Mouse (Mus musculus): ENCODE results near the gene Phlda3. TPM values are rescaled to one million over a fixed set of nuclear protein-coding genes. Genes with fewer than 3 reads are reported as not detected.

The Phlda3 gene
- polyA plus RNA-seq, 1 experiment from 2014 or later = 19.9 TPM

DNA sequence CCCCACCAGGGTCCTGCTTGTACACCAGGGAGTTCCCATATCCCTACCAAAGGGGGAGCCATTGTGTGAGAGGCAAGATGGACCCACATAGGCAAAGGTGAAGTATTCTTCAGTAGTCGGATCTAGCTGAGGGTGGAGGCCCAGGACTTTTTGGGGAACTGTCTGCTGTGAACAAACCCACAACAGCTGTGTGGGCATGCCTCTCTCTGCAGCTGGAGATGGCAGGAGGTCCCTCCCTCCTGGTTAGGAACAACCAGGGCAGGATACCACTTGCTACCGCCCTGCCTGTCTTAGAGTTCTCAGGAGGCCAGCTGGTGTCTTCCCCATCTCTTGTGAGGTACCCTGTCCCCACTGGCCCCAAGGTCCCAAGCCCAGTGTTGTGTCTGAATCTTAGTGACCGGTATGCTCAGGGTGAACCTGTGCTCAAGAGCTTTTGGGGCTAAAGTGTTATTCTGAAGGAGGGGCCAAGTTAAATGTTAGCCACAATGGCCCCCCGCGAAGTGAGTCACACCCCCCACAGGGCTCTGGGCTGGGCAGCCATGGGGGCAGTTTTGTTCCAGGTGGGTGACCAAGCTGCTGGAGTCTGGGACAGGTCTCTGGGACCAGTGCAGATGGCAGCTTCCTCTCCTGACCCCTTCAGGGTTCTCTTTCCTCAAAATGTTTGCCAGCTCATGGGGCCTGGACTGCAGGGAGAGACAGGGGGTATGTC, 47.9 kb downstream of the Phlda3 start:
- WGBS = 91% methylated on average over 5 of the region's 5 CpGs
- no peak overlapping the region for H3K4me3 ChIP-seq (replicated peaks; ENCODE audit: low read length)
- no peak overlapping the region for H3K9ac ChIP-seq (replicated peaks; ENCODE audit: low read depth, low read length)
- no peak overlapping the region for H3K4me2 ChIP-seq (ENCODE audit: low read length)
- ATAC-seq = no peak
- no peaks in the 10 kb centered on the region for H3K9me3 ChIP-seq (ENCODE audit: control insufficient read depth, low read length)
- peaks cover 16% of the 10 kb centered on the region for H3K4me1 ChIP-seq (replicated peaks; ENCODE audit: control insufficient read depth, insufficient read depth, low read length)
- peaks cover 18% of the 10 kb centered on the region for H3K27me3 ChIP-seq (replicated peaks; ENCODE audit: control insufficient read depth, insufficient read depth, low read length)
- no peaks in the 10 kb centered on the region for H3K36me3 ChIP-seq (ENCODE audit: control insufficient read depth, insufficient read depth)
- no peak overlapping the region for H3K27ac ChIP-seq (ENCODE audit: low read length)

DNA sequence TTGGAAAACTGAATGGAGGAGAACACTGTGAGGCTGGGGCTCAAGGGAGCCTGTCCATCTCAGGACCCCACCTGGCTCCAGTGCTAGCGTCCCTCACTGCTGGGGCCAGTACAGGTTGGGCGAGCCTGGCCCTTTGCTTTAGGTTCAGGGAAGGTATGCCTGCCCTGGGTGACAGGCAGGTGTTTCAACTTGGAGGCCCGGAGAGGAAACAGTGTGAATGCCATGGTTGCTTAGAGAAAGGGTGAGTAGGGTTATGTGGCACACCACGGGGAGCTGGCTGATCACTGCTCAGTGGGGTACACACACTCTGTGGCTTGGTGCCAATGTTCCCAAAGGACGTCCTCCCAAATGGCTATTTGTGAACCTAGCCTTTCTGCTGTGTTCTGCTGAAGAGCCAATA, 48.6 kb downstream of the Phlda3 start:
- 80% methylated on average over 5 of the region's 5 CpGs for WGBS
- Histone ChIP-seq H3K9me3 (ENCODE audit: control insufficient read depth, low read length) (no peaks in the 10 kb centered on the region), H3K27me3 (replicated peaks; ENCODE audit: control insufficient read depth, insufficient read depth, low read length) (peaks cover 20% of the 10 kb centered on the region), H3K9ac (replicated peaks; ENCODE audit: low read depth, low read length) (no peak overlapping the region), H3K27ac (ENCODE audit: low read length) (no peak overlapping the region), H3K4me3 (replicated peaks; ENCODE audit: low read length) (no peak overlapping the region), H3K4me1 (replicated peaks; ENCODE audit: control insufficient read depth, insufficient read depth, low read length) (peaks cover 19% of the 10 kb centered on the region), H3K36me3 (ENCODE audit: control insufficient read depth, insufficient read depth) (no peaks in the 10 kb centered on the region), H3K4me2 (ENCODE audit: low read length) (no peak overlapping the region)
- ATAC-seq = no peak

DNA sequence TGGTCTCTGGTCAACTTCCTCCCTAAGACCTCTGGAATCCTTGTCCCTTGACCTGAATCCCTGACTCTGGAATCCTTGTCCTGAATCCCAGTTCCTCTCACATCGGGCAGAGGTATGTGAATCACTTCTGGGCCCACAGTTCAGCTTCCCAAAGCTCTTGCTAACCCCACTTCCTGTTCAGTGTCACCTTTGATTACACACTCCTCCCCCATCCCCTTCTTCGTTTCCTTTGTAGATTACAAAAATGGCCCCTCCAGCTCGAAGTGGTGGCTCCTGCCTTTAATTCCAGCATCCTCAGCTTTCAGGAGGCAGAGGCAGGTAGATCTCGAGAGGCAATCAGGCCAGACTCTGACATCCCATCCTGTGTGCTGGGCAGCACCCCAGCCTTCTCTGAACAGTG, 51.7 kb downstream of the Phlda3 start:
- no peak for ATAC-seq
- Histone ChIP-seq H3K4me1 (replicated peaks; ENCODE audit: control insufficient read depth, insufficient read depth, low read length) (peaks cover 18% of the 10 kb centered on the region), H3K36me3 (ENCODE audit: control insufficient read depth, insufficient read depth) (no peaks in the 10 kb centered on the region), H3K27ac (ENCODE audit: low read length) (no peak overlapping the region), H3K27me3 (replicated peaks; ENCODE audit: control insufficient read depth, insufficient read depth, low read length) (peaks cover 30% of the 10 kb centered on the region), H3K4me2 (ENCODE audit: low read length) (no peak overlapping the region), H3K9ac (replicated peaks; ENCODE audit: low read depth, low read length) (no peak overlapping the region), H3K4me3 (replicated peaks; ENCODE audit: low read length) (no peak overlapping the region), H3K9me3 (ENCODE audit: control insufficient read depth, low read length) (no peaks in the 10 kb centered on the region)
- 73% methylated on average over 4 of the region's 4 CpGs for WGBS

DNA sequence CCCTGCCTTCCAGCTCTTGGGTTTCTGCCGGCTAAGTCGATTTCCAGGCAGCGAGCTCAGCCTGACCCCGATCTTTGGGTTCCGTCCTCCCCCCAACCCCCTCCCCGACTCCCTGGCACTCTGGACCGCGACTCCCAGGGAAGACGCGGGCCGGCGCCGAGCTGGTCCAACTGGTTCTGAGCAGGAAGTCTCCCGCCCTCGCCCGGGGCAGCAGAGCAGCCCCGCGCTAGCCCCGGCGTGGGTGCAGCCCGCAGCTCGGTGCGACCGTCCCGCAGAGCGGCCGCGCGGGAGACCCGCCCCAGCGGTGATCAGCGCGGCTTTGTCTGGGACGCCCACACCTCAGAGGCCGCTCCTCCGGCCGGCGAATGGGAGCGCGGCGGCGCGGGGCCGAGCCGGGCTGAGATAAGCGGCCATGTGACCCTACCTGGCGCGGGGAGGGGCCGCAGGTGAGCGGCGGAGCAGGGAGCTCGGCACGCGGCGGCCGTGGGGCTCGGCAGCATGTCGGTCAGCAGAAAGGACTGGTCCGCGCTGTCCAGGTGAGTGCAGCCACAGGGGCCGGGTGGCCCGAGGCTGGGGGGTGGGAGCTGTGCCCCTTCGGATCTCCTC, 52.7 kb downstream of the Phlda3 start, which contains the start of gene Lad1:
Lad1 (plus strand) TSS at position 118 of the 606 bp plus-strand sequence.
- Histone ChIP-seq H3K4me1 (replicated peaks; ENCODE audit: control insufficient read depth, insufficient read depth, low read length) (peaks cover 11% of the 10 kb centered on the region), H3K27me3 (replicated peaks; ENCODE audit: control insufficient read depth, insufficient read depth, low read length) (peaks cover 30% of the 10 kb centered on the region)
- WGBS = under 1% methylated on average over 60 of the region's 63 CpGs

More for the DNA sequence above, 52.7 kb downstream of the Phlda3 start, which contains the start of gene Lad1:
- Histone ChIP-seq H3K9ac (replicated peaks; ENCODE audit: low read depth, low read length) (peak within 1 kb of the TSS; percentile 66), H3K4me2 (ENCODE audit: low read length) (peak within 1 kb of the TSS; percentile 97), H3K4me3 (replicated peaks; ENCODE audit: low read length) (peak within 1 kb of the TSS; percentile 57), H3K27ac (ENCODE audit: low read length) (no peak within 1 kb of the TSS), H3K9me3 (ENCODE audit: control insufficient read depth, low read length) (no peaks in the 10 kb centered on the region), H3K36me3 (ENCODE audit: control insufficient read depth, insufficient read depth) (no peaks in the 10 kb centered on the region)
- peak; percentile 40; the same call in 1 of the 2 replicates for ATAC-seq

Other genes with a start within 250 kb of the Phlda3 start
- gene Nav1, start 158.8 kb upstream of the Phlda3 start, polyA plus RNA-seq (2015; fragmentation: Nextera tagmentation; extraction: Ambion mirVana) = 48.6 and 62.6 TPM in 2 replicates
- 14.5 and 17.6 TPM in 2 replicates for gene Csrp1, start 46.1 kb upstream of the Phlda3 start, polyA plus RNA-seq (2015; fragmentation: Nextera tagmentation; extraction: Ambion mirVana)
- 0.88 TPM in 1 of 2 replicates, not detected in the other for gene Tnni1, start 13.3 kb downstream of the Phlda3 start, polyA plus RNA-seq (2015; fragmentation: Nextera tagmentation; extraction: Ambion mirVana)
- gene Lad1, start 52.5 kb downstream of the Phlda3 start, polyA plus RNA-seq (2015; fragmentation: Nextera tagmentation; extraction: Ambion mirVana) = 0.31 and 0.44 TPM in 2 replicates
- gene Tnnt2, start 70.2 kb downstream of the Phlda3 start, polyA plus RNA-seq (2015; fragmentation: Nextera tagmentation; extraction: Ambion mirVana) = 0.60 and 0.63 TPM in 2 replicates
- 0.07 and 0.08 TPM in 2 replicates for gene Pkp1, start 153.1 kb downstream of the Phlda3 start, polyA plus RNA-seq (2015; fragmentation: Nextera tagmentation; extraction: Ambion mirVana)
- not detected in 2 replicates for gene Igfn1, start 240.2 kb downstream of the Phlda3 start, polyA plus RNA-seq (2015; fragmentation: Nextera tagmentation; extraction: Ambion mirVana)
- gene Tmem9, start 242.0 kb downstream of the Phlda3 start, polyA plus RNA-seq (2015; fragmentation: Nextera tagmentation; extraction: Ambion mirVana) = 141 and 146 TPM in 2 replicates

All from forebrain, embryonic 16.5 days (tissue).